Mouse (Mus musculus): Measurements from ENCODE around the gene Dnajb13. TPM values are rescaled to one million over a fixed set of nuclear protein-coding genes. Genes with fewer than 3 reads are reported as not detected.

Dnajb13 gene
- total RNA-seq, 2 experiments from 2014 or later = 0.30 TPM; not detected in 1

Other genes with a start within 250 kb of the Dnajb13 start
- gene P4ha3, start 229.4 kb downstream of the Dnajb13 start, total RNA-seq (2021) = 1 to 10 TPM; 3.1 TPM
- gene C2cd3, start 142.7 kb downstream of the Dnajb13 start, total RNA-seq (2021) = 10 to 100 TPM; 15.9 to 19.7 TPM
- 10 to 100 TPM; 41.7 to 44.4 TPM for gene Ppme1, start 142.7 kb downstream of the Dnajb13 start, total RNA-seq (2021)
- gene Ucp3, start 42.0 kb downstream of the Dnajb13 start, total RNA-seq (2021) = 10 to 100 TPM; 34.9 to 45.2 TPM
- 100 to 1,000 TPM; 482 to 541 TPM for gene Ucp2, start 21.6 kb downstream of the Dnajb13 start, total RNA-seq (2021)
- 10 to 100 TPM; 10.7 to 11.6 TPM for gene Coa4, start 22.1 kb upstream of the Dnajb13 start, total RNA-seq (2021)
- gene Rab6a, start 92.5 kb upstream of the Dnajb13 start, total RNA-seq (2021) = 10 to 100 TPM; 65.0 to 67.0 TPM
- 10 to 100 TPM; 62.5 to 73.7 TPM for gene Mrpl48, start 93.3 kb upstream of the Dnajb13 start, total RNA-seq (2021)
- 1 to 10 TPM; 4.3 to 5.4 TPM for gene Plekhb1, start 147.5 kb upstream of the Dnajb13 start, total RNA-seq (2021)
- gene Fam168a, start 191.7 kb upstream of the Dnajb13 start, total RNA-seq (2021) = 10 to 100 TPM; 46.7 to 51.2 TPM